Mouse (Mus musculus): Measurements from ENCODE around the gene Cx3cr1.
"Not testable (repeated sequence)": the region's sequence is repeated elsewhere in the genome, so short reads cannot be mapped to it uniquely, and the experiment has no call there.

Gene Cx3cr1

GRCm38 (mm10) chr9:120069779-120070178 is at the start of gene Cx3cr1:
TSS of gene Cx3cr1 (minus strand) at chr9:120069879.
- DNase-seq (ENCODE audit: low spot score in 2 of 2) = no peak

GRCm38 (mm10) chr9:120118212-120118611 is 48.5 kb upstream of the Cx3cr1 start:
- DNase-seq (ENCODE audit: low spot score in 2 of 2) = no peak

- DNase-seq (ENCODE audit: low spot score in 2 of 2) = no peak
These were observed 46.5 kb upstream of the Cx3cr1 start for GRCm38 (mm10) chr9:120116184-120116624.

GRCm38 (mm10) chr9:120115580-120115979 is 45.9 kb upstream of the Cx3cr1 start:
- no peak for DNase-seq (ENCODE audit: low spot score in 2 of 2)

- DNase-seq (ENCODE audit: low spot score in 2 of 2) = no peak
These were observed 45.1 kb upstream of the Cx3cr1 start for GRCm38 (mm10) chr9:120114789-120115151.

GRCm38 (mm10) chr9:120114051-120114788 is 44.5 kb upstream of the Cx3cr1 start:
- no peak for DNase-seq (ENCODE audit: low spot score in 2 of 2)

GRCm38 (mm10) chr9:120113456-120113855 is 43.8 kb upstream of the Cx3cr1 start:
- no peak for DNase-seq (ENCODE audit: low spot score in 2 of 2)

GRCm38 (mm10) chr9:120112472-120112871 is 42.8 kb upstream of the Cx3cr1 start:
- DNase-seq (ENCODE audit: low spot score in 2 of 2) = no peak

GRCm38 (mm10) chr9:120111156-120111945 is 41.7 kb upstream of the Cx3cr1 start:
- no peak for DNase-seq (ENCODE audit: low spot score in 2 of 2)

GRCm38 (mm10) chr9:120110211-120111018 is 40.7 kb upstream of the Cx3cr1 start, which contains the start of gene Slc25a38:
TSS of gene Slc25a38 (plus strand) at chr9:120110374.
- peak; percentile 89 to 93 for DNase-seq (ENCODE audit: low spot score in 2 of 2)

- DNase-seq (ENCODE audit: low spot score in 2 of 2) = not testable (repeated sequence)
These were observed 39.3 kb upstream of the Cx3cr1 start for GRCm38 (mm10) chr9:120108953-120109352.

GRCm38 (mm10) chr9:120101165-120101564 is 31.5 kb upstream of the Cx3cr1 start:
- no peak for DNase-seq (ENCODE audit: low spot score in 2 of 2)

- DNase-seq (ENCODE audit: low spot score in 2 of 2) = no peak
These were observed 29.6 kb upstream of the Cx3cr1 start for GRCm38 (mm10) chr9:120099304-120099703.

GRCm38 (mm10) chr9:120098682-120099081 is 29.0 kb upstream of the Cx3cr1 start:
- peak; percentile 48 to 67 for DNase-seq (ENCODE audit: low spot score in 2 of 2)

GRCm38 (mm10) chr9:120095886-120096285 is 26.2 kb upstream of the Cx3cr1 start:
- DNase-seq (ENCODE audit: low spot score in 2 of 2) = no peak

GRCm38 (mm10) chr9:120093701-120094100 is 24.0 kb upstream of the Cx3cr1 start:
- no peak for DNase-seq (ENCODE audit: low spot score in 2 of 2)

GRCm38 (mm10) chr9:120091696-120092238 is 22.1 kb upstream of the Cx3cr1 start, which contains the start of gene Ccr8:
TSS of gene Ccr8 (plus strand) at chr9:120092114.
- DNase-seq (ENCODE audit: low spot score in 2 of 2) = no peak

- no peak for DNase-seq (ENCODE audit: low spot score in 2 of 2)
These were observed 21.4 kb upstream of the Cx3cr1 start for GRCm38 (mm10) chr9:120091086-120091485.

GRCm38 (mm10) chr9:120089125-120089524 is 19.4 kb upstream of the Cx3cr1 start:
- no peak for DNase-seq (ENCODE audit: low spot score in 2 of 2)

- no peak for DNase-seq (ENCODE audit: low spot score in 2 of 2)
These were observed 14.7 kb upstream of the Cx3cr1 start for GRCm38 (mm10) chr9:120084406-120084805.

GRCm38 (mm10) chr9:120083158-120083894 is 13.6 kb upstream of the Cx3cr1 start:
- no peak for DNase-seq (ENCODE audit: low spot score in 2 of 2)

Data from frontal cortex, postnatal 25 days (tissue).